Mouse (Mus musculus) mouse embryonic stem cell (cell line): Measurements from ENCODE around the gene Stk38.

Experiments
- in situ Hi-C, 2 experiments: fragments of 300-500 bp; cut with MboI; formaldehyde crosslinking; loops; 1 replicate in 1 of 2; 3 replicates in 1 of 2; pipeline ENCODE4 v1.14.3; 2019 to 2020; ENCODE audit warnings: low sequenced_read_pairs in 2 of 2, low pct_unique_long_range_greater_than_20kb in 1 of 2, mixed read lengths in 1 of 2; ENCODE audit not compliant: unreplicated experiment in 1 of 2

The Stk38 gene

DNA sequence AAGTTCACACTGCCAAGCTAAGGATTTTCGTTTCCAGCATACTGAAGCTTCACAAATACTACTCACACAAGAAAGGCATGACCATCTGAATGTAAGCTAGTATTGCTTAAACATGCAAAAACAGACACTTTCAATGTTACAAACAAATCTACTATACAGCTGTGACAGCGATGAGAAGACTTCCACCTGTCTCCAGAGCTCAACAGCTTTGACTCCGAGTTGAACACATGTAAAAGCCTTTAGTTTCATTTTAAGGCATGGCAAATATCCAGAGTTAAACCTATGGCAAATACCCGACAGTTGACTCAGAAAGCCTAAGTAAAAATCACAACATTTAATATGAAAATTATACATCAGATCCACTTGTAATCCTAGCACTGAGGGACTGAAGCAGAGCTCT is 19.5 kb downstream of the Stk38 start:
- in situ Hi-C loops, result no loop called here

GRCm38 (mm10) chr17:28987713-28988112 is 20.1 kb downstream of the Stk38 start:
- in situ Hi-C loops, result no loop called here

DNA sequence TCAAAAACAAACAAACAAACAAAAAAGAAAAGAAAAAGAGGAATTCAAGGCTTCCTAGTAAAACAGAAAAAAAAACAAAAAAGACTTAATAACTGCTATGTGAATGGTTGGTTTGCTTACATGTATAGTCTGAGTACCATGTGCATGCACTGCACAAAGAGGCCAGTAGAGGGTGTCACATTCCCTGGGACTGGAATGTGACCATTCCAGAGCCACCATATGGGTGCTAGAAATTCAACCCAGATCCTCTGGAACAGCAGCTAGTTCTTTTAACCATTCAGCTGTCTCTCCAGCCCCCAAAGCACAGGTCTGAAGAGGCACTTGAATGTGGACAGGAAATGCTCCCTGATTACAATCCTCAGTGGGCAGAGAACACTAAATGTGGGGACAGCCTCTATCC is 21.0 kb downstream of the Stk38 start:
- in situ Hi-C loops, result no loop called here

GRCm38 (mm10) chr17:28984724-28985420 is 22.9 kb downstream of the Stk38 start:
- in situ Hi-C loops, result no loop called here

DNA sequence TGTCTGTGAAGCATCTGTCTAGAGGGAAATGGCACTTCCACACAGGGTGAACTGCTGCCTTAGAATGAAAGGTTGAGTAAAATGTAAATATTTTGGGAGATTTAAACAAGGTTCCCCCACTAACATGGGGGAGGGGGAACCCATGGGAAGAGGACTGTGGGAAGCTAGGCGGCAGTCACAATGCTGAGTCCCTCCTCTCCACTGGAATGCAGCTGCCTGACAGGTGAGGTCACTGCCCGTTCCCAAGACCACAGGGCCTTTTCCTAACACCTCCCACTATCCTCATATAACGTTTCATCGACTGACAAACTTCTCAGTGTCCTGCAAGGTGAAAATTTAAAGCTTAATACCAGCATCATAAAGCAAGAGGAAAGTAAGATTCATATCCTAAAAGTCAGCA is 25.2 kb downstream of the Stk38 start:
- in situ Hi-C loops, result no loop called here

GRCm38 (mm10) chr17:28981081-28981480 is 26.7 kb downstream of the Stk38 start:
- in situ Hi-C loops, result no loop called here

- in situ Hi-C loops, result no loop called here
These were observed 28.7 kb downstream of the Stk38 start for GRCm38 (mm10) chr17:28979091-28979490.

GRCm38 (mm10) chr17:28970122-28970521 is 37.7 kb downstream of the Stk38 start:
- in situ Hi-C loops, result no loop called here

DNA sequence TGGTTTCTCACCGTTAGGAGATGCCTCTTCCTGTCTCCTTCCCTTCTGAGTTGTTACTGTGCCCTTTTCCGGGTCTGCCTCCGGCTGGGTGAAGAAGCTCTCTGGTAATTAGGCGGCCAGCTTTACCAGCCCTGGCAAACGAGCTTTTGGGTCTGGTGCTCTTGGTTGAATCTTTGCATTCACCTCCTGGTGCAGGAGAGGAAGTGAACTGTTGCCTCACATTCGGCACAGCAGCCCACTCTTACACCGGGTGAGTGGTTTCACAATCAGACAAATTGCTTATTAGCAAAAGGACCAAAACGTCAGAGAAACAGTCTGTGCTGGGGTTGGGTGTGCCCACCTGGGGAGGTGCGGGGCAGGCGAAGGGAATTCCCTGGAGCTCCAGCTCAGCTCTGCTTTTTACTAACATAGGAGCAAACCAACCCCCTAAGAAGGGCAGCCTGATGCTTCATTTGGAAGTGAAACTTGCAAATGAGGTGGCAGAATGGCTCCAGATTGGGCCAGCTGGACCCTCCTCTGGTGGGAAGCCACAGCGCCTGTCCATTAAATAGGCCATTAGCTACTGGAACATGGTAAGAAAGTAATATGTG is 40.7 kb downstream of the Stk38 start:
- in situ Hi-C loops, result no loop called here

DNA sequence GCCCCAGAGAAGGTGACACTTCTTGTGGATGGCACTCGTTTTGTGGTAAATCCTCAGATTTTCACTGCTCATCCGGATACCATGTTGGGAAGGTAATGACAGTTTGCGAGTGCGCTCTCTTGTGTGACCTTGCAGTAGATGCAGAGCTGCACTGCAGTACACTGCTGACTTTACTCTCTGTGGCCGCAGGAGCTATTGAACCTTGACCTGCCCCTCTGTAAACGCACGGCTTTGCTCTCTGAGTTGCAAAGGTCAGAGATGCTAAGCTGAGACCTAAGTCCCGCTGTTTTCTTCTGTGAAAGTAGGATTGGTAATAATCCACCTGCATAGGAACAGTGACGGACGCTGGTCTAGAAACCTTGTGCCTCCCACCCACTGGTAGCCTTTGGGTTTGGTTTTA is 46.2 kb downstream of the Stk38 start:
- in situ Hi-C loops, result no loop called here

DNA sequence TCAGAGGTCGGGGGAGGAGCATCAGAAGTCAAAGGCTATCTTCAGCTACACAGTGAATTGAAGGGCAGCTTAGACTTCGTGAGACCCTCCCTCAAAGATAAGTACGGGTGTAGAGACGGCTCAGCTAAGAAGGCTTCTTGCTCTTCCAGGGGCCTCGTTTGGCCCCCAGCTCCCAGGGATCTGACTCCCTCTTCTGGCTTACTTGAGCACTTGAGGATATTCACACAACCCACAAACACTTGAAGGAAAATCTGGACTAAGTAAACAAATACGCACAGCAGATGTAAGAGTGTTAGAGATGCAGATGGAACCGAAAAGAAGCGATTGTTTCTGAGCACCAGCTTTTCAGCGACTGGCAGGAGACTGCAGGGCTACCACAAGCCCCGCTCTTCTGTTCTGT is 47.2 kb downstream of the Stk38 start:
- in situ Hi-C loops, result no loop called here

GRCm38 (mm10) chr17:28954416-28954815 is 53.4 kb downstream of the Stk38 start:
- in situ Hi-C loops, result no loop called here

DNA sequence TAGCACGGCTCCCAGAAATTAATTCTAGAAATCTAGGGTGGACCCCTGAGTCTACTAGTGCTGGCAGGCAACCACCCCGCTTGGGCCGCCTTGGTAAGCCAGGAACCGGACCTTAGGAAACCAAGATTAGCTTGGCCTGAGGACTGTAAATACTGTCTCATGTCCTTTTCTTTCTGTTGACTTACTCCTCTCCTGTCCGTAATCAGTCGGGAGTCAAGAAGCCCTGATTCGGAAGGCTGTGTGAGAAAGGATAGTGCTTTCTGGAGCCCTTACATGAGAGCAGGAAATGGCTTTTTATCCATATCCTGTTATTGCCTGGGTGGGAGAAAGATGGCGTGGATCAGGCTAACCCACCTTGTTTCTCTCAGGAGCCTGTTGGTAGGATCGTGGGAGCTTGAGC is 54.5 kb downstream of the Stk38 start:
- in situ Hi-C loops, result no loop called here

GRCm38 (mm10) chr17:28951831-28952799 is 55.7 kb downstream of the Stk38 start, which contains the start of gene Kctd20:
Gene Kctd20 (plus strand): TSS chr17:28951950.
- in situ Hi-C loops, result no loop called here

- in situ Hi-C loops, result no loop called here
These were observed 57.0 kb downstream of the Stk38 start for GRCm38 (mm10) chr17:28950751-28951150.

DNA sequence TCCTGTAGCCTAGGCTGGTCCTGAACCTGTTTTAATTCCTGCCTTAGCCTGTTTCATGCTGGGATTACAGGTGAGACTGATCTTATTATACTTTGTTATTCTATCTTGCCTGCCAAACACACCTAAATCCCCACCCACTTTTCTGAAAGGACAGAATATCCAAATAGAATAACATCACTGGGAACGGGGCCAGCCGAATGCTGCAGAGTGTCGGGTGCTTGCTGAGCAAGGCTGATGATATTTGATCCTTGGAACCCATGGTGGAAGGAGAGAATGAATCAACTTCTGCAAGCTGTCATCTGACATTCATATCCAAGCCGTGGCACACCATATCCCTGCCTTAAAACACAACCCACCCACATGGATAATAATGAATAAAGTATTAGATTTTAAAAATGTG is 59.1 kb downstream of the Stk38 start:
- in situ Hi-C loops, result no loop called here

DNA sequence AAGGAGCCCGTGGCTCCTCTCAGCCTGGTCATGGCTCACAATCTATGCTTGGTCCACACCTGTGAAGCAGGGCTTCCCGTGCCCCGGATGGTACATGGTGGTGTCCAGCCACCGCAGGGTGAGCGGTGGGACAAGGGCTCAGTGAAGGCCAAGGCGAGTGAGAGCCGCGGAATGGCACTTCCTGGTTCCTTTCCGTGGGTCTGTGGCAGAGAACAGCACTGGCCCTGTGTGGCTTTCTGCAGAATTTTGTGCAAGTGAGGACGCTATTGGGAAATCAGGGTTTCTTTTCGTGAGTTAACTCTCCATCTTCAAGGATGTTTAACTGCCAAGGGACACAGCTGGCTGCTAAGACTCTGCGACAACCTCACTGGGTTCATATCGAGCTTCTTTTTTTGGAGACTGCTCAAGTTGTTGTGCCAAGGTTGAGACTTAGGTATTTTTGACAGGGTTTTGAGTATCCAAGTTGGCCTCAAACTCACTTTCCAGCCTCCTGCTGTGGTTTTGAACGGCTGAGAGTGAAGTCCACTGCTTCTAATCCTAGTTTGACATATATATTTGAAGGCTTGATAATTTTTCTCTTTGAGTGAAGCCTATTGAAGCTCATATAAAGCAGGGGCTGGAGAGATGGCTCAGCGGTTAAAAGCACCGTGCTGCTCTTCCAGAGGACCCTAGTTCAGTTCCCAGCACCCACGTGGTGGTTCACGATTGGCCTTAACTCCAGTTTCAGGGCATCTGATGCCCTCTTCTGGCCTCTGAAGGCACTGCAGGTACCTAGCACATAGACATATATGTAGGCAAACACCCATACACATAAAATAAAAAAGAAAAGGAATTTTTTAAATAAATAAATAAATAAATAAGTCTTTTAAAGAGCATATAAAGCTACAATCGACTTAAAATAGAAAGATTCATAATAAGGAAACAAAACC is 60.5 kb downstream of the Stk38 start:
- in situ Hi-C loops, result no loop called here

DNA sequence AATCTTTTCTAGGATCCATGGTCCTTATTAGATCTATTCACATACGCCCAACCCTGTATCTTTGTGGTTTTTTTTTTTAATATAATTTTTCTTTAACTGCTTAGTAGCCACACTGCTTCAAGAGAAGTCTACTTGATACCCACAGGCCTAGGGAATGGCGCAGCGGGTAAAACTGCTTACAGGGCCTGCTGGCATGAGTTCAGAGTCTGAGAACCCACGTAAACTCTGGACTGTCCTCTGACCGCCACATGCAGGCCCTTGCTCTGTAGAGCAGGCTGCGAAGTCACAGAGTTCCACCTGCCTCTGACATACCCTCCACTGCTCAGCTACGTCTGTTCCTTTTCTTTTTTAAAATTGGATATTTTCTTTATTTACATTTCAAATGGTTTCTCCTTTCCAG is 63.3 kb downstream of the Stk38 start:
- in situ Hi-C loops, result no loop called here
